Mouse (Mus musculus) T-helper 2 cell (primary cell): ENCODE measurements around the gene Bach2.

Experiments
- in situ Hi-C: fragments of 300-600 bp; cut with MboI, MseI; formaldehyde crosslinking; loops from one replicate; pipeline ENCODE4 v1.15.1; 2025; ENCODE audit warnings: high pct_unique_total_duplicates

Bach2 gene

GRCm38 (mm10) chr4:32238366-32238854 lies at the start of gene Bach2:
Gene Bach2, plus strand, starts transcription at chr4:32238804.
- in situ Hi-C loops, result loop anchor here (10.0 kb wide), 1 partner anchor 336 kb away; no protein-coding TSS in a partner anchor

DNA sequence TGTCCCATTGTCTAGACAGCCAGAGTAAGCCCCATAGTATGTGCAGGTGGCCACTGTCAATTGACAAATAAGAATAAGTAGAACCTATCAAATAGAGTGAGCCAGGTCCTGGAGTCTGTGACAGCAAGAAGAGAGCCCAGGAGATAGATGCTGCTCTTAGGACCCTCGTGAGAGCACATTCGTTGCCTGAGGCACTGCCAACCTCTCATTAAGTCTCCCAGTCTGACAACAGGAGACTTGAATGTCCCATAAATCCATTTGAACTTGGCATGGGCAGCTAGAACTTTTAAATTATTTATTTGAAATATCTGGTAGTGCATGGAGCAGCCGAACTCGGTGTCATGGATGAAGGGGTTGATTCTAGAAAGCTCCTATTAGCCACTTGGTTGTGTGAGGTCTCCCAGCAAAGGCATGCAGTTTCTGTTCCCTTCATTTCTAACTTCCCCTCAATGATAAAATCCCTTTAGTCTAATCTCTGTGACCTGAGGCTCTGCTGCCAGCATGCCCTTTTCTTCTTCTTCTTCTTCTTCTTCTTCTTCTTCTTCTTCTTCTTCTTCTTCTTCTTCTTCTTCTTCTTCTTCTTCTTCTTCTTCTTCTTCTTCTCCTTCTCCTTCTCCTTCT lies 49.1 kb upstream of the Bach2 start:
- in situ Hi-C loops, result no loop called here

- in situ Hi-C loops, result no loop called here
These were observed 48.1 kb upstream of the Bach2 start for GRCm38 (mm10) chr4:32190506-32190905.

DNA sequence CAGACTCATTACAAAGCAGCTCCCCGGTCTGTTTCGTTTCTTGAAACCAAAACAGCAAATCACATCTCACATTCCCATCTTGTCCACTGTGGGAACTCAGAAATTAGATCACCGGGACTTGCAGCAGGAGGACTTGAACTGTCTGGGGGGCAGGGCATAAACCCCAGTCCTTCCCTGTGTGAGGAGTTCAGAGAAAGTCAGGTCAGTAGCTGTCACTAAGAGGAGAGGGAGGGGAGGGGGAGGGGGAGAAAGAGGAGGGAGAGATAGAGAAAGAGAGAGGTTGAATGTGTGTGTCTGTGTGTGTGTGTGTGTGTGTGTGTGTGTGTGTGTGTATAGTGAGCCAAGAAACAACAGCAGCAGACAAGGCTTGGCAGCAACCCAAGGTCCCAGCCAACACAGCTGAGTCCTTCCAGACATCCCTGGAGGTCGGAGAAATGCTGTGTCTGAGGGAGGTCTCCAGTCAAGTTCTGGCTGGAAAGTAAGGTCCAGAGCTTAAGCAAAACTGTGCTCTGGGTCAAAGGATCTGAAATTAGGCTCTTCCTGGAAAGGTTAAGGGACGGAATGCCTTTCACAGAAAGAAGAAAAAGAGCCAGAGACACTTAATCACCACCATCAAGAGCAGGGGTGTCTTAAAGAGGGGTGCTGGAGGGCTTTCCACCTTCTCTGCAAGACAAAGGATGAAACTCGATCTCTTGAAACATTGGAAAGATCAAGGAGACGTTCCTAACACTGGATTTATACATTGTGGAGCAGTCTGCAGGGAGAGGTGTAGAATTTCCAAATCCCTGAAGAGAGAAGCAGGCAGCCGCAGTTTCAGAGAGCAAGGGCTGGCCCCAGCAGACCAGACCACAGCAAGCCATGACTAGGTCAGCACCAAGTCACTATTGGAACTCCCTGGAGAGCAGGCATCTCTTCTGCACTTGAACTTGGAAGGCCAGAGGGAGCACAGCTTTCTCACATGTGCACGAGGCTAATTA lies 42.4 kb upstream of the Bach2 start:
- in situ Hi-C loops, result no loop called here

GRCm38 (mm10) chr4:32198031-32198430 lies 40.6 kb upstream of the Bach2 start:
- in situ Hi-C loops, result no loop called here

DNA sequence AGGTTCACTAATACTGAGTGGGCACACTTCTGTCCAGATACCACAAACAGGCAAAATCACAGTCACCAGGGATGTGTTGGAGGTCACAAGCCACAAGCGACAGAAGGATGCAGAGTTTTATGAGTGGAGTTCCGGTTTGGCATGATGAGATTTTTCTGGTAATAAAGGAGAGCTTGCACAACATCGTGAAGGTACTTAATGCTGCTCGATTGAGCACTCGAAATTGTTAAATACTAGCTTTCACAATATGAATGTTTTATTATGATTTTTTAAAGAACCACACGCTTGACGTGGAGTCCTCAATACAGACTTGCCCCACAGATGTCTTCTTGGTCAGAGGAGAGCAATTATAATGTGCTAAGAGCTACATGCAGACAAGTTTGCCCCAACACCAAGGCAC lies 40.0 kb upstream of the Bach2 start:
- in situ Hi-C loops, result no loop called here

GRCm38 (mm10) chr4:32199156-32199555 lies 39.4 kb upstream of the Bach2 start:
- in situ Hi-C loops, result no loop called here

DNA sequence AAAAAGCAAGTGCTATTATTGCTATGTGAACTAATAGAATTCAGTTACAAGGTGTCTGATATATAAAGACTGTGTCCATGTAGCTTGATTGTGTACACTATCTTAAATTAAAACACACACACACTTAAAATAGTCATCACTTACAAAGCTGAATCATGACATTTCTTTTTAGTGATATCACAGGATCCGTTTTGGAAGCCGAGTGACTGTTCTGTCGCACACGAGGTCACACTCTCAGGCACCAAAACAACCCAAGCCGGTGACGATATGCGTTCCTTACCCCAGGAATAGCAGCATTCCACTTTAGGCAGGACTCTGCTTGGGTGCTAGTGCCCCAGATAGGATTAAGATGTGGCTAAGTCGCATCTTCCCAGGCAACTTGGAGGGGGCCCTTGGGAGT lies 37.5 kb upstream of the Bach2 start:
- in situ Hi-C loops, result no loop called here

DNA sequence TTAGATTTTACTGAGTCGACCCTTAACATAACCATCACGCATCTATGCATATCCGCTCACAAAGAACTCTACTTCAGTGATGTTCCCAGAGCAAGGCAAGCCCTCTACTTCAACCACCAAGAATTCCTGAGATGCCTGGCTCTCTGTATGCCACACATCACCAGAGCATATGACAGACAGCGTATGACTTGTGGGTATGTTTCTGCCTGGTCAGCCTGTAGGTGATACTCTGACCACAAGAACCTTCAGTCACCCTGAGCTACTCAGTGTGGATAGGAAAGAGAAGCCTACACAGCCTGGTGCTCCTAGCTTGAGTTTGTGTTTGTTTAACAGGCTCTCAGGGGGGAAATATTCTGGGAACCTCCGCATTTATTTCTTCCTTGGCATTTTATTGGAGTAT lies 36.2 kb upstream of the Bach2 start:
- in situ Hi-C loops, result no loop called here

DNA sequence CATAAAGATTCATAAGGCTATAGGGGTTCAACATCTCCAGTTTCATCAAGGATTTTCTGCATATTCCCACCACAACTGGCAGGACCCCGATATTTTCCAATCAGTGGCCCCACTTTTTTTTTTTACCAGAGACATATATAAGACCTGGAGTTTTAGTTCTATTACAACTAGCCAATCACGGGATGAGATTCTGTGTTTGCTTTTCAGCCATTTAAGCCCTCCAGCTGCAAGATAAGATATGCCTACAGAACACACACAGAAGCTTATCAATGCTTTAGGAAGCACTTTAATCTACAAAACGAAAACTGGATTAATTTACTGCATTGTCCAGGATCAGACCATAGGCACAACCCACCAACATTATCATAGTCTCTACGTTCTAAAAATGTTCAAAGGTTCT lies 33.8 kb upstream of the Bach2 start:
- in situ Hi-C loops, result no loop called here

GRCm38 (mm10) chr4:32205825-32206224 lies 32.8 kb upstream of the Bach2 start:
- in situ Hi-C loops, result no loop called here

- in situ Hi-C loops, result loop anchor here (10.0 kb wide), 1 partner anchor 155 kb away; no protein-coding TSS in a partner anchor
These were observed 28.6 kb upstream of the Bach2 start for GRCm38 (mm10) chr4:32209995-32210394.

DNA sequence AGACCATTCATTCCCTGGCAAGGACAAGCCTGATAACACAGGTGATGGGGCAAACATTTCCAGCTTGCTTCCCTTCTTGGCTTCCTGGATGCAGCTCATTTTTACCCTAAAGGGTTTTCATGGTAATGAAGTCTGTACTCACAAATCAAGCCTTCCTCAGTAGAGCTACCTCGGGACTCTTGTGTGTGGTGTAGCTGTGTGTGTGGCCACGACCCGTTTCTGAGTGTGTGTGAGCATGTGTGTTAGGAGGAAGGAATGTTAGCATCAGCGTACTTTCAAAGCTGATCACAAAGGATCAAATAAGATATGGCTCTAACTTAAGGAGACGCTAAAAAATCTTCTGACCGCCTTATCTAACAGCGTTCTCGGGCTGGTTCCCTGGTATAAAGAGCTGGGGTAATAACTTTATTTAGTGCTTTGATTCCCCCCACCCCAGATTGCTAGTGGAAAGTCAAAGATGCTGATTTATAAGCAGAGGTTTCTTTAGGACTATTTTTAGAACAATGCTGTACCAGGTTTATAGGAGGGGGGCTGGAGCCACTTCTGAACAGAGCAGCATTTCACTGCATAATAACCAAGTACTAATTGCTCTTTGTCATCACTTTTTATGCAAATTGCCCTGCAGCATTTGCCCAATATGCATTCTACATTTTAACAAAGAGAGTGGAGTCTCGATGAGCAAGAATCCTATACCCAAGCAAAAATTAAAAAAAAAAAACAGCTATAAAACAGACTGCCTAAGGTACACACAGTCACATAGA lies 28.0 kb upstream of the Bach2 start:
- in situ Hi-C loops, result loop anchor here (10.0 kb wide), 1 partner anchor 156 kb away; no protein-coding TSS in a partner anchor

DNA sequence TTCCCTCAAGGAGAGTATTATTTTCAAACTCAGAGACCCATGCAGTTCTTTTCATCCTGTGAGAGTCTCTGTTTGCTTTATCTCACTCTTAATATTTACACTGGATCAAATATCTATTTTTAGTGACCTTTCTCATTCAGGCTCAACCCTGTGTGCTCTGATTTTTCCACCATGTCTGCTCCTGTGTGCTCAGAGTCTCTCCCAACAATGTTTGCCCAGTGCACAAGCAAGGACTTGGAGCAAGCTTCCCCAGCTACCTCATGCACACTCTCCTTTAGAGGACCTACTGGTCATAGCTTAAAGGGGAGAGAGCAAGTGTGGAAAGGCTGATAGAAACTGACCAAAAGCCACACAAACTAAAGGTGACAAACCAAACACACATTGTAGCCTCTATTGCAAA lies 26.0 kb upstream of the Bach2 start:
- in situ Hi-C loops, result loop anchor here (10.0 kb wide), 1 partner anchor 158 kb away; no protein-coding TSS in a partner anchor

DNA sequence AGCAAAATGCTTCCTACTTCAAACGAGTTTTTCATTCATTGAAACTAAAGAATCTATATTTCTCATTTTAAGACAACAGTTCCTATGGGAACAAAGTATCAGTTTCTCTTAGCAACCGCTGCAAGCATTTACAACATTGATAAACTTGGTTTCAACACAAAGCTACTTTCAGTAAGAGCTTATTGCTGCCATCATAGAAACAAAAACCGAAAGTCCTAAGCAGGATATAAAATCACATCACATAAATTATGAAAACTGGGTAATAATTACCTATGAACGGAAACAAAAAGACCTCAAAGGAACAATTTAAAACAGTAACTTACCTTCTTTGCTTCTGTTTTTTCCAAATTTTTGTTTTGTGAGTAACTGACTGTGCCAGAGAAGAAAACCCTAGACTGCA lies 22.1 kb upstream of the Bach2 start:
- in situ Hi-C loops, result loop anchor here (10.0 kb wide), 1 partner anchor 162 kb away; no protein-coding TSS in a partner anchor

DNA sequence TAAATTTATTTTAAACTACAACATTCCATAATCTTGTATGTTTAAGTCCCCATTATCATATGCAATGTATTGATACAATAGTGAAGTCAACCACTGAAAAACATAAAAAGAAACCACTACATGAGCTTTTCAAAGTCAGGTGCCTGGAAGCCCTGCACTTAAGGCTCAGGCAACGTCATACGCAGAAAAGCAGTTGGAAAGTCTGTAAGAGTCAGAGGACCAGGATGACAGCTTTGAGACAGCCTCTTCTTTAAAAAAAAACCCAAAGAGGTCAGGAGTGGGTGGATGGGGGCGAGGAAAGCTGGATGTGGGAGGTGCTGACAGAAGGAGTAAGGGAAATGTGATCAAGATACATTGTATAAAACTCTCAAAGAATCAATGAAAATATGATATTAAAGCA lies 21.6 kb upstream of the Bach2 start:
- in situ Hi-C loops, result loop anchor here (10.0 kb wide), 1 partner anchor 162 kb away; no protein-coding TSS in a partner anchor

GRCm38 (mm10) chr4:32217593-32217992 lies 21.0 kb upstream of the Bach2 start:
- in situ Hi-C loops, result loop anchor here (10.0 kb wide), 1 partner anchor 163 kb away; no protein-coding TSS in a partner anchor

DNA sequence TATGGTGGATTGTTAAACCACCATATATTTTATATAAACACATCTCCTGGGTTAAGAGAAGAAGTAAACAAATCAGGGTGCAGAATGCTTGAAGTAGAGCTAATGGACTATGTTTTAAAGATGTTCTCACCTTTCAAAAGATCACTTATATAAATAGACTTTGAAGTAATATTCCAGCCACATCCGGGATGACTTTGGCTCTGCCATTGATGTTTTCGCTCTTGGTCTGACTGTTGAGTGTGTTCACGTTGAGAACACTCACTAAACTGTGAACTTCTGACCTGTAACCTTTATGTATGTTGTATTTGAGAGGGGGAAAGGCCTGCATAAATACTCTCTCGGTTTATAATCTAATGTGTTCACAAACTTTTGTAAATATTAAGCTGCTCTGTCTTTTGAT lies 20.2 kb upstream of the Bach2 start:
- in situ Hi-C loops, result loop anchor here (10.0 kb wide), 1 partner anchor 164 kb away; no protein-coding TSS in a partner anchor

DNA sequence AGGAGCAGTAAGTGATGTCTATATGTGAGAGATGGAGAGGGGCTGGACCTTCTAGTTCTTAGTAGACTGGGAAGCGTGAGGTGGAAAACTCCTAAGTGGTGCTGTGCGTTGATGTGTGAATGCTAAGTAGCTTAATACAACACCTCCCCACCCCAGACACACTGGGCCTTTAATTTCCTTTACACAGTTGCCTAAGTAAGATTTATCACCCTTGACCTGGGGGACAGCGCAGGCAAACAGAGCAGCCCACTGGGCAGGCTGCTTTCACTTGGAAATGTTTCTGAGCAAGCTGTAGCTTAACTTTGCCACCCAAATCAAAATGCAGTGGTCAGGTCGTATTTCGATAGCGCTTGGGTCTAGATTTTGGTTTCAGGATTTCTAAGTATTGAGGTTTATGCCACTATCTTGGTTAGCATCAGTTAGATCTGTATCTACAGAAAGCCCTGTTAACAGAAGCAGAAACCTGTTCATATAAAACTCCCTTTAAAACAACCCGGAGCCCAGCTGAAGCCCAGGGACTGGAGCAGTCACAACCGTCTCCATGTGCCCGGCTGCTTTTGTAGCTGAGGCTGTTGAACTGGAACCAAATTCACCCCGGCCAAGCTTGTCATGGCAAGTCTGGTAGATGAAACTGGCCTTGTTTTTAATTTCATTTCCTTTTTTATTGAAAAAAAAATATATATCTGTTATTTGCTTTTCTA lies 19.0 kb upstream of the Bach2 start:
- in situ Hi-C loops, result loop anchor here (10.0 kb wide), 1 partner anchor 165 kb away; no protein-coding TSS in a partner anchor

- in situ Hi-C loops, result no loop called here
These were observed 18.5 kb upstream of the Bach2 start for GRCm38 (mm10) chr4:32220129-32220491.

DNA sequence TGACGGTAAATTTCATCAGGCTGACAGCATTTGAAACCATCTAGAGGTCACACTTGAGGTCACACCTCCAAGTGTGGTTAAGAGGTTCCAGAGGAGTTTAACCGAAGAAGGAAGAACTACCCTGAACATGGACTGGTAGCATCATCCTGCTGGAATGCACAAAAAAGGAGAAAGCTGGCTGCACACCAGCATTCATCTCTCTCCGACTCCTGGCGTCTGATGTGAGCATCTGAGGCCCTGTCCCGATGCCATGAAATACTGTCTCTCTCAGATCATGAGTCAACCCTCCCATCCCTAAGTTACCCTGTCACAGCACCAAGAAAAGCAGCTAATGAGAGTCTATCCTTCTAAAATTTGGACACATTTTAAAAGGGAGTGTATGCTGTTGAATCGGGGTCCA lies 17.6 kb upstream of the Bach2 start:
- in situ Hi-C loops, result no loop called here
